Mouse (Mus musculus) heart, adult 2 months (tissue): Measurements from ENCODE around the gene Herc1. TPM values are rescaled to one million over a fixed set of nuclear protein-coding genes. Genes with fewer than 3 reads are reported as not detected.
A peak's percentile ranks its signal among the peaks of the same experiment; 100 is the strongest.

Source experiments
- DNase-seq, 2 experiments: peaks; one replicate each; pipeline ENCODE4 v3.0.0; 2021
- H3K27ac ChIP-seq: fragments of 200-600 bp; 2 replicates; pipeline ENCODE4 v1.8.1; 2022
- H3K27me3 ChIP-seq: fragments of 200-500 bp; 2 replicates; pipeline ENCODE4 v1.6.1; 2012; ENCODE audit warnings: mild to moderate bottlenecking, low read length, inconsistent platforms, mixed read lengths; ENCODE audit not compliant: control insufficient read depth, insufficient read depth
- H3K36me3 ChIP-seq: fragments of 200-500 bp; 2 replicates; pipeline ENCODE4 v1.6.1; 2012; ENCODE audit warnings: low read length, inconsistent platforms; ENCODE audit not compliant: control insufficient read depth, insufficient read depth
- H3K4me1 ChIP-seq: fragments of 200-500 bp; 2 replicates; pipeline ENCODE4 v1.6.1; 2011; ENCODE audit warnings: low read length; ENCODE audit not compliant: control insufficient read depth, insufficient read depth
- H3K4me3 ChIP-seq: fragments of 200-600 bp; 2 replicates; pipeline ENCODE4 v1.8.1; 2022
- H3K79me2 ChIP-seq: fragments of 200-500 bp; replicated peaks from 2 replicates; pipeline ENCODE4 v1.6.1; 2012; ENCODE audit warnings: mild to moderate bottlenecking, inconsistent platforms, low read length, moderate library complexity, mixed read lengths; ENCODE audit not compliant: control insufficient read depth, insufficient read depth
- H3K9ac ChIP-seq: fragments of 200-500 bp; 2 replicates; pipeline ENCODE4 v1.6.1; 2012; ENCODE audit warnings: low read depth, mild to moderate bottlenecking, control low read depth, inconsistent platforms, low read length, mixed read lengths
- CTCF ChIP-seq: fragments of 200-600 bp; IDR thresholded peaks from 2 replicates; pipeline ENCODE4 v1.8.1; 2022; ENCODE audit warnings: antibody characterized with exemption, mild to moderate bottlenecking, moderate library complexity
- EP300 ChIP-seq: fragments of 200-500 bp; IDR thresholded peaks from 2 replicates; pipeline ENCODE4 v1.6.1; 2011; ENCODE audit warnings: low read depth, low read length, control low read depth; ENCODE audit not compliant: insufficient read depth
- POLR2A ChIP-seq: fragments of 200-500 bp; IDR thresholded peaks from 2 replicates; pipeline ENCODE4 v1.6.1; 2011; ENCODE audit warnings: mild to moderate bottlenecking, low read depth, low read length, control low read depth; ENCODE audit not compliant: insufficient read depth
- WGBS: fragments of 180-500 bp; shearing (Covaris S2); methylation state at CpG from one replicate; pipeline ENCODE4 v1.1.7; 2018; 5-methylcytosine and 5-hydroxymethylcytosine counted together
- intact Hi-C: fragments of 180-260 bp; cut with DNase I; formaldehyde crosslinking; loops from one replicate; pipeline ENCODE4 v1.15.1; 2025
- polyA plus RNA-seq: library from polyadenylated mRNA; depleted of rRNA; stranded (reverse); fragments of >200 nt; gene quantifications from 2 replicates; pipeline ENCODE4 v1.2.3, GENCODE M21; 2012
- total RNA-seq, 2 experiments: library from RNA; stranded (reverse); gene quantifications; 2 replicates each; pipeline ENCODE4 v1.2.3; 2021

Herc1 gene
- total and polyA plus RNA-seq, 3 experiments = 11.0 to 35.4 (median 31.4) TPM

- TF ChIP-seq EP300 (no peak), CTCF (no peak), POLR2A (no peak)
Observed at GRCm38 (mm10) chr9:66448253-66448652, 98.0 kb downstream of the Herc1 start.

DNA sequence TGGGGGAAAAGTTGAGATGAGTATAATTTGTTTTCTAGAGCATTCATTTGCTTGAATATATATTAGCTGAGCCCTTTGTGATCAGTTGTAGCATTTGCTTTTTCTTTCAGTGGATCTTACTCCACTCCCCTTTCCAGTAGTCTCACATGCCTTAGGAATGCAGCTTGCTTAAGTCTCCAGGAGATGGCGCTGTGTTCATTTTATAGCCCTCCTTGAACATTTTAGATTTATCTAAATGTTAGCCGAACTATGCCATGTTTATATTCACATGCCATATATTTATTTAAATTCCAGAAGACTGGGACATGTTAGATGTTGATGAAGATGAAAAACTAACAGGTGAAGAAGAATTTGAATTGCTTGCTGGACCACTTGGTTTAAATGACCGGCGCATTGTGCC, 114.8 kb downstream of the Herc1 start:
- Histone ChIP-seq H3K27ac (no peak overlapping the region), H3K79me2 (no peaks in the 10 kb centered on the region), H3K36me3 (0 out of 2 replicates have a peak, but pooled peaks cover 1% of the 10 kb centered on the region), H3K27me3 (no peaks in the 10 kb centered on the region), H3K9ac (no peak overlapping the region), H3K4me3 (no peak overlapping the region), H3K4me1 (no peaks in the 10 kb centered on the region)
- DNase-seq = no peak
- peak; percentile 82 for TF ChIP-seq CTCF
- no peak for TF ChIP-seq POLR2A
- intact Hi-C loops = loop anchor here (2.0 to 10.0 kb wide), 2 partner anchors 324 to 360 kb away; no protein-coding TSS in a partner anchor
- WGBS = 61% methylated on average over 4 of the region's 4 CpGs

More at GRCm38 (mm10) chr9:66448253-66448652, 98.0 kb downstream of the Herc1 start:
- no peak for DNase-seq
- WGBS = 67% methylated on average over 5 of the region's 5 CpGs
- Histone ChIP-seq H3K36me3 (peaks cover 2% of the 10 kb centered on the region; the same call in 1 of the 2 replicates), H3K27ac (no peak overlapping the region), H3K79me2 (no peaks in the 10 kb centered on the region), H3K27me3 (no peaks in the 10 kb centered on the region), H3K4me3 (no peak overlapping the region), H3K4me1 (no peaks in the 10 kb centered on the region), H3K9ac (no peak overlapping the region)
- intact Hi-C loops = no loop called here

- H3K79me2 ChIP-seq = no peaks in the 10 kb centered on the region
- 85% methylated on average over 2 of the region's 2 CpGs for WGBS
- H3K4me3 ChIP-seq = no peak overlapping the region
- intact Hi-C loops = no loop called here
- H3K4me1 ChIP-seq = no peaks in the 10 kb centered on the region
- no peak for TF ChIP-seq POLR2A
- no peak for TF ChIP-seq CTCF
- TF ChIP-seq EP300 = no peak
- peaks cover 4% of the 10 kb centered on the region for H3K36me3 ChIP-seq
- H3K27ac ChIP-seq = no peak overlapping the region
- H3K27me3 ChIP-seq = no peaks in the 10 kb centered on the region
- no peak for DNase-seq
- no peak overlapping the region for H3K9ac ChIP-seq
Observed at GRCm38 (mm10) chr9:66477785-66478184, 127.5 kb downstream of the Herc1 start.

- TF ChIP-seq CTCF (no peak), EP300 (no peak), POLR2A (no peak)
- intact Hi-C loops = no loop called here
- DNase-seq = no peak
- Histone ChIP-seq H3K9ac (no peak overlapping the region), H3K79me2 (no peaks in the 10 kb centered on the region), H3K4me3 (no peak overlapping the region), H3K4me1 (no peaks in the 10 kb centered on the region; the same call in 1 of the 2 replicates), H3K36me3 (peaks cover 8% of the 10 kb centered on the region), H3K27me3 (no peaks in the 10 kb centered on the region), H3K27ac (no peak overlapping the region)
- WGBS = 70% methylated on average over 3 of the region's 3 CpGs
Observed at GRCm38 (mm10) chr9:66483429-66483828, 133.2 kb downstream of the Herc1 start.

DNA sequence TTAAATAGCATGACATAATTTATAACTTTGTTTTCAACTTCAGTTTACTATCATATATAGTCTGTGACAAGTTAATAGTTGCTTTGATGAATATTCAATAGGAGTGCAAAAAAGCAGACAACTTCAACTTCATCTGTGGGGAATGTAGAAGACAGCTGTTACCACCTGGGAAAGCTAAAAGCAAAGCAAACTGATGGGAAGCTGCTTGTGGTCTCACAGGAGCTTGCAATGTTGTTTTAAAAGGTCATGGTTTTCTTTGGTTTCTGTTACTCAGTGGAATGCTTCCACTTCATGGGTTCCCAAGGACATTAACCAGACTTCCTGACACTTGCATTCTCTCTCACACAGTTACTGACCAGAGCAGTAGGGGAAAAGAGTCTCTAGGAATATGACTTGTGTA, 138.5 kb downstream of the Herc1 start:
- peaks cover 9% of the 10 kb centered on the region for H3K36me3 ChIP-seq
- no peaks in the 10 kb centered on the region; the same call in 1 of the 2 replicates for H3K4me1 ChIP-seq
- intact Hi-C loops = no loop called here
- DNase-seq = no peak
- no peak overlapping the region for H3K4me3 ChIP-seq
- H3K79me2 ChIP-seq = no peaks in the 10 kb centered on the region
- H3K27me3 ChIP-seq = no peaks in the 10 kb centered on the region
- TF ChIP-seq EP300 (no peak), CTCF (no peak), POLR2A (no peak)
- no peak overlapping the region for H3K9ac ChIP-seq
- no peak overlapping the region for H3K27ac ChIP-seq

GRCm38 (mm10) chr9:66492361-66492760, 142.1 kb downstream of the Herc1 start:
- intact Hi-C loops = no loop called here
- no peaks in the 10 kb centered on the region for H3K4me1 ChIP-seq
- no peak overlapping the region for H3K4me3 ChIP-seq
- 87% methylated on average over 1 of the region's 1 CpGs for WGBS
- H3K9ac ChIP-seq = no peak overlapping the region
- no peak overlapping the region for H3K27ac ChIP-seq
- TF ChIP-seq POLR2A = no peak
- TF ChIP-seq EP300 = no peak
- TF ChIP-seq CTCF = no peak
- DNase-seq = no peak
- peaks cover 6% of the 10 kb centered on the region for H3K36me3 ChIP-seq
- H3K79me2 ChIP-seq = no peaks in the 10 kb centered on the region
- H3K27me3 ChIP-seq = no peaks in the 10 kb centered on the region
